Mouse (Mus musculus): ENCODE measurements around the gene Grm2.

GRCm38 (mm10) chr9:106664856-106665255, 9.0 kb upstream of the Grm2 start:
- no peak for TF ChIP-seq CTCF (IDR thresholded peaks at IDR 0.05; ENCODE audit: borderline replicate concordance, insufficient read depth, low read length)
- no peak for TF ChIP-seq POLR2A (IDR thresholded peaks at IDR 0.05; ENCODE audit: low read depth, low read length)
